Mouse (Mus musculus) macrophage (primary cell): ENCODE data around the gene Hnrnpa1. TPM values are rescaled to one million over a fixed set of nuclear protein-coding genes. Genes with fewer than 3 reads are reported as not detected.

Experiments used
- H3K27ac ChIP-seq: fragments of 350-480 bp; formaldehyde crosslinking; 2 replicates; pipeline ENCODE4 v1.9.0; 2021
- H3K36me3 ChIP-seq: fragments of 350-480 bp; formaldehyde crosslinking; 2 replicates; pipeline ENCODE4 v1.9.0; 2021; ENCODE audit errors: inconsistent target
- H3K4me3 ChIP-seq: fragments of 350-480 bp; formaldehyde crosslinking; 2 replicates; pipeline ENCODE4 v1.9.0; 2021; ENCODE audit errors: inconsistent target
- H3K79me2 ChIP-seq: fragments of 350-480 bp; formaldehyde crosslinking; 2 replicates; pipeline ENCODE4 v1.9.0; 2021; ENCODE audit errors: inconsistent target
- WGBS: methylation state at CpG from one replicate; pipeline ENCODE4 v1.1.7; 2026; ENCODE audit warnings: inconsistent platforms; ENCODE audit not compliant: missing documents; 5-methylcytosine and 5-hydroxymethylcytosine counted together
- polyA plus RNA-seq: library from polyadenylated mRNA; stranded (reverse); fragments of 250-400 nt; gene quantifications from 3 replicates; pipeline ENCODE4 v1.2.4, GENCODE M21; 2018; ENCODE audit warnings: inconsistent platforms
- total RNA-seq, 78 experiments: library from RNA; depleted of rRNA; stranded (reverse); fragments of 250-400 nt; gene quantifications; 1 replicate in 9 of 78; 2 replicates in 24 of 78; 3 replicates in 43 of 78; 4 replicates in 2 of 78; pipeline ENCODE4 v1.2.4; 2018; ENCODE audit warnings: inconsistent platforms in 56 of 78

The Hnrnpa1 gene
- total RNA-seq (2018; cell fraction: chromatin; rRNA removed) = 100 to 1,000 TPM; 214 to 454 (median 309) TPM
- total RNA-seq (2018; cell fraction: cytosol; rRNA removed) = 100 to 1,000 TPM; 112 to 192 (median 143) TPM
- total RNA-seq (2018; cell fraction: nucleus; rRNA removed) = 100 to 1,000 TPM; 161 to 400 (median 204) TPM
- polyA plus RNA-seq = 108 to 322 TPM (median 228 TPM) in 3 replicates

DNA sequence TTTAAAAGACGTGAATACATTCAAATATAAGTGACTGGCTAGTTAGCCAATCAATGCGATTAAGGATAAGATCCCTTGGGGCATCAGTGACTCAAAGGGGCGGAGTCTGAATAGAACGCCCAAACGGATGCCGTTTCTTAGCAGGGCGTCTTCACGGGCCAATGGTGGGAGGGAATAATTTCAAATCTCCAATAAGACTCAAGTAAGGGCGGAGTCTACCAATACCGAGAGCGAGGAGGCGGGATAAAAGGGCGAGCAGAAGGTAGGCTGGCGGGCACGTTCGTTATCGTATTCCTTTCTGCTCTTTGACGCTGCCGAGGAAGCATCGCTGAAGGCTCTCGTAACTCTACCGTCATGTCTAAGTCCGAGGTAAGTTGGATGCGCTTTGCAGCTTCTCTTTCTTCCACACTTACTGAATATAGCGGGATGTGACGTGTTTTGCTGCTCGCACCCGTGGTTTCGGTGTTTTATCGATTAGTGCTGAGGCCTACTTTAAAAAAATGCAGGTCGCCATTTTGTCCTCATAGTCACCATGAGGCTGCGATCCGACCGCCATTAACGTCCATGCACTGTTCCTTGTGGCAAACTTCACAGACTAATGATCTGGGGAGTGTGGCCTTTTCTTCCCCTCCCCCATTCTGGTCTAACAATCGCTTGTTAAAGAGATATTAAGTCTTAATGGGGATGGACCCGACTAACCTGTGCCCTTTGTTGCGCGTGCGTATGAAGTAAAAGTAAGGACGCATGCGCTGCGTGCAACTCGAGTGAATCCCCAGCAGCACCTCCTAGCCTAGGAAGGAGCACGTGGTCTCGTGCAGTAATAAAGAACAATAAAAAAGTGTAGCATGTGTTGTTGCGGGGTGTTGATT, at the start of gene Hnrnpa1:
Hnrnpa1 (plus strand) TSS at position 273 of the 869 bp plus-strand sequence.
- Histone ChIP-seq H3K27ac (peak within 1 kb of the TSS; percentile 90), H3K79me2 (peaks cover 79% of the 10 kb centered on the region), H3K36me3 (peaks cover 23% of the 10 kb centered on the region), H3K4me3 (peak within 1 kb of the TSS; percentile 72)
- under 1% methylated on average over 47 of the region's 47 CpGs for WGBS

GRCm38 (mm10) chr15:103190531-103191462, 49.4 kb upstream of the Hnrnpa1 start:
- no peaks in the 10 kb centered on the region; the same call in 1 of the 2 replicates for H3K36me3 ChIP-seq
- no peak overlapping the region for H3K4me3 ChIP-seq
- no peak overlapping the region for H3K27ac ChIP-seq
- WGBS = 62% methylated on average over 10 of the region's 10 CpGs
- no peaks in the 10 kb centered on the region for H3K79me2 ChIP-seq

GRCm38 (mm10) chr15:103193606-103194005, 46.6 kb upstream of the Hnrnpa1 start:
- Histone ChIP-seq H3K27ac (no peak overlapping the region), H3K4me3 (no peak overlapping the region), H3K36me3 (peaks cover 2% of the 10 kb centered on the region; the same call in 1 of the 2 replicates), H3K79me2 (no peaks in the 10 kb centered on the region)
- 81% methylated on average over 2 of the region's 2 CpGs for WGBS

DNA sequence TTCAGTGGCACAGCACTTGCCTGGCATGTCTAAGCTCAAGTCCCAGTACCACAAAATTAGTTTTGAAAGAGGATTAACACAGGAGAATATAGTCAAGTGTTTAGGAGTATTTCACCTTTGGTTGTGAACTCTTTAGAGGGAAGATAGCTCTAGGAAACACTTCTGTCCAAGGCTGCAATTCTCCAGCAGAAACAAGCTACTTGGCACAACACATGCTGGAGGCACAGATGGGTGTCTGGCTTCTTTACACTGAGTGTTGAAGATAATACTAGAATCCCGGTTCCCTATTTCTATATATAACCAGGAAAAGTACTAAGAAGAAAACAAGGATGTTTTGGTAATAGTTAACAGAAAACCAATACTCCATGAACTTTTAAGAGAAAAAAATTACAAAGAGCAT, 43.4 kb upstream of the Hnrnpa1 start:
- WGBS = 64% methylated on average over 1 of the region's 1 CpGs
- H3K79me2 ChIP-seq = no peaks in the 10 kb centered on the region
- H3K27ac ChIP-seq = no peak overlapping the region
- H3K36me3 ChIP-seq = peaks cover 15% of the 10 kb centered on the region; the same call in 1 of the 2 replicates
- no peak overlapping the region for H3K4me3 ChIP-seq

DNA sequence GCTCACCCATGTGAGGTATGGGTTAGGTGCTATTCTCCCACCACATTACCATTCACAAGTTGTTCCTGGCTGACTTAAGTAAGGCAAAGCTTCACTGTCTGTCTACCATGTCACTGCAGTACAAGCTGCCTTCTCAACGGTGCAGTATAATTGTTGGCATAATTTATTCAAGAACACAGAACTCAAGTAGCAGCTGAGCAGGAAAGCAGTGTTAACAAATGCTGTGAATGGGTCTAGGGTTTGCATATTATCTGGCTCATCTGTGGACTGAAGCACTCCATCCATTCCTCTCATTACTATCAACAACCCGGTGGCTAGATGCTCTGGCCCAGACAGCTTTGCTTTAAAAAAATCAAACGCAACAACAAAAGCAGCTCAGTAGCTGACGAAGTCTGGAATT, 42.4 kb upstream of the Hnrnpa1 start:
- Histone ChIP-seq H3K79me2 (no peaks in the 10 kb centered on the region), H3K4me3 (no peak overlapping the region), H3K27ac (no peak overlapping the region), H3K36me3 (peaks cover 15% of the 10 kb centered on the region; the same call in 1 of the 2 replicates)
- 98% methylated on average over 4 of the region's 4 CpGs for WGBS

DNA sequence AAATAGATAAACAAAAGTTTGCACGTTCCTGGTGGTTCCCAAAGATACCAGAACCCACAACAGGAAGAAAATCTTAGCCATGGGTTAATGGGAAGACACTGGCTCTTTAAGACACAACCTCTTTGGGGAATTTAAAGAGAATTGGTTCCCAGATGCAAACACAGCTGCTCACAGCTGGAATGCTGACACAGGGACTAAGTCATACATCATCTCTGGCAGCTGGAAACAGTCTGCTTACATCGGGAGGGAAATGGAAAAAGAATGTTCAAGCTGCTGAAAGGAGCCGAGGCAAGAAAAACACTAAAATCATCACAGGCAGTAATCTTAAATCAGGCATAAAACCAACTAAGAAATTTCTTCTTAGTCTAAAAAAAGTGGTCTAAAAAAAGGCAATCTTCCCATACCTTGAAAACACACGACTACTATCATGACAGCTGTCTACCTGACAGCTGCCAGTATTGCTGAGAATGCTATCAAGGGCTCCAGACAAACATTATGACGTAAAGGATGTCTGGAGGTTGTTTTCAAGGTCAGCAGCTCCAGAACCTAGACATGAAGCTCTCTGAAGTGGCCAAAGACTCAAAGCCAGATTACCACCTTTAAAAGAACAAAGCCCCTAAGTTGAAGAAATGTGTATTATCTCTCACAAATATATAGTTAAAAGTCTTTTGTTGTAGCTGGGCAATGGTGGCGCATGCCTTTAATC, 38.0 kb upstream of the Hnrnpa1 start:
- H3K4me3 ChIP-seq = no peak overlapping the region
- H3K36me3 ChIP-seq = peaks cover 15% of the 10 kb centered on the region; the same call in 1 of the 2 replicates
- WGBS = 91% methylated on average over 6 of the region's 6 CpGs

GRCm38 (mm10) chr15:103205156-103205555, 35.1 kb upstream of the Hnrnpa1 start:
- Histone ChIP-seq H3K79me2 (peaks cover 6% of the 10 kb centered on the region; the same call in 1 of the 2 replicates), H3K36me3 (peaks cover 4% of the 10 kb centered on the region; the same call in 1 of the 2 replicates), H3K4me3 (no peak overlapping the region), H3K27ac (no peak overlapping the region)
- 68% methylated on average over 2 of the region's 2 CpGs for WGBS

More for the DNA sequence above, 38.0 kb upstream of the Hnrnpa1 start:
- Histone ChIP-seq H3K79me2 (peaks cover 6% of the 10 kb centered on the region; the same call in 1 of the 2 replicates), H3K27ac (no peak overlapping the region)

DNA sequence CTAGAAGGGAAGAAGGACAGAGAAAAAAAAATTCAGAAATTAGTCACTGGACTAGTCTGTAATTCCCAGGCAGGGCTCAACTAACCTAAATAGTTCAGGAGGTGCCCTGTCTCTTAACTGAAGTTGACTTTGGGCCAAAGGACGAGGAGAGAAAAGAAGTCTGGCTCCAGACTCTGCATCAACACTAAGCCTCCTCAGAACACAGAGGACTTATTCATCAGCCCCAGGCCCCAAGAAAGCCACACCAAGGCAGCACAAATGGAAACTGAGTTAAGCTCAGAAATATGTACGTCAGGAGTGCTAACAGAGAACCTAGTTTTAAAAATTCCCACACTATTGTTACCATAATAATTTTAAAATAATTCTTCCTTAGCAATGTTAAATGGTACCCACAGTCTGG, 26.1 kb upstream of the Hnrnpa1 start:
- Histone ChIP-seq H3K4me3 (no peak overlapping the region), H3K27ac (no peak overlapping the region), H3K79me2 (peaks cover 54% of the 10 kb centered on the region), H3K36me3 (0 out of 2 replicates have a peak, but pooled peaks cover 8% of the 10 kb centered on the region)
- 100% methylated on average over 2 of the region's 2 CpGs for whole genome bisulfite sequencing

- H3K36me3 ChIP-seq = 0 out of 2 replicates have a peak, but pooled peaks cover 8% of the 10 kb centered on the region
- WGBS = 23% methylated on average over 13 of the region's 15 CpGs
- H3K4me3 ChIP-seq = peak overlapping the region; percentile 4; the same call in 1 of the 2 replicates
- no peak overlapping the region for H3K27ac ChIP-seq
- H3K79me2 ChIP-seq = peaks cover 65% of the 10 kb centered on the region
Observed at GRCm38 (mm10) chr15:103214971-103215907, 25.0 kb upstream of the Hnrnpa1 start.

- peaks cover 73% of the 10 kb centered on the region for H3K79me2 ChIP-seq
- 0 out of 2 replicates have a peak, but pooled peaks cover 8% of the 10 kb centered on the region for H3K36me3 ChIP-seq
- H3K27ac ChIP-seq = no peak overlapping the region
- 95% methylated on average over 2 of the region's 2 CpGs for WGBS
- no peak overlapping the region for H3K4me3 ChIP-seq
Observed at GRCm38 (mm10) chr15:103216052-103216451, 24.2 kb upstream of the Hnrnpa1 start.

DNA sequence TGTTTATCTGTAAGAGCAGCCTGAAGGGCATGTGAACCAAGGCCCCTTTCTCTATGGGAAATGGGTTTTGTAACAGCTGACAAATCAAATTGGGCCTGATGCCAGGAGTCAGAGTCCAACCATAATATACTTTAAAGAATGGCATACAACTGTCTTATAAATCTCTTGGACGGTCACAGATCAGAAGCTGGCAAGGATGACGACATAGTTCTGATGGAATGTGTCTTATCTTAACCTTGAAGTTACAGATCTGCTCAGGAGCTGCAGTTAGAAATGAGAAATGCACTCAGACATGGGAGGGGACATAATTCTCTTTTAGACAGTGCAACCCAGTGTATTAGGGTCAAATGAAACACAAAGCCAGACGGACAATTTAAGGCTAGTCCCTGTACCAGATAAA, 19.4 kb upstream of the Hnrnpa1 start:
- 63% methylated on average over 3 of the region's 3 CpGs for WGBS
- Histone ChIP-seq H3K4me3 (no peak overlapping the region), H3K36me3 (no peaks in the 10 kb centered on the region), H3K27ac (no peak overlapping the region), H3K79me2 (peaks cover 100% of the 10 kb centered on the region)

DNA sequence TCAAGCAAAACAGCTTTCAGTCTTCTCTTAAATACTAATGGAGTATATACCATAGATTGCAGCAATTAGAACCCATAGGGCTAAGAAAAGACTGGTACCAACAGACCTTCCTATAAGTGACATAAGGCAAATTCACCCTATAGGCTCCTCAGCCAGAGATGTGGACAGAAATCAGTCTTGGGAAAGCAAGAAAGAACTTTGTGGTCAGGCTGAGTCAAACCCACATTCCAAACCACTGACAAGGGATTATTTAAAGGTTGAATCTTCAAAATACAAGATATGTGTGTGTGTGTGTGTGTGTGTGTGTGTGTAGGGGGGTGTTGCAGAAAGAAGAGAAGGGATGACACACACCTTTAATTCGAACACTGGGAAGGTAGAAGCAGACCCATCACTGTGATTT, 18.8 kb upstream of the Hnrnpa1 start:
- H3K79me2 ChIP-seq = peaks cover 100% of the 10 kb centered on the region
- H3K36me3 ChIP-seq = no peaks in the 10 kb centered on the region
- no peak overlapping the region for H3K4me3 ChIP-seq
- H3K27ac ChIP-seq = no peak overlapping the region
- no CpG with 5 or more reads among the region's 1 CpGs for WGBS

DNA sequence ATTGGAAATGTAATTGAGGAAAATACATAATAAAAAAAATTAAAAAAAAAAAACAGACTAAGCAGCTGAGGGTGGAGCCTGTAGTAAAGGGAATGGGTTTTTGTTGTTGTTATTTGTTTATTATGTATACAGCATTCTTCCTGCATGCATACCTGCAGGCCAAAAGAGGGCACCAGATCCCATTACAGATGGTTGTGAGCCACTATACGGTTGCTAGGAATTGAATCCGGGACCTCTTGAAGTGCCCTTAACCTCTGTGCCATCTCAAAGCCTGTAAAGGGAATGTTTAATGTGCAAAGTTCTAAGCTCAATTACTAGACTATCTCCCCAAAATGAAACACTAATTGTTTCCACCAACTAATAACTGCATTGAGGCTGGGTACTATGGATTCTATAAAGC, 16.1 kb upstream of the Hnrnpa1 start:
- Histone ChIP-seq H3K79me2 (peaks cover 100% of the 10 kb centered on the region), H3K27ac (no peak overlapping the region), H3K4me3 (no peak overlapping the region), H3K36me3 (no peaks in the 10 kb centered on the region)
- 96% methylated on average over 2 of the region's 2 CpGs for WGBS
